Mouse (Mus musculus) lung, embryonic 16.5 days (tissue): ENCODE measurements at regions not wholly inside any gene's neighbourhood (a gene's known extent, or its start where the extent isn't known, plus 50 kb on each side); places are given as distances from the start of the nearest gene placed in this dataset.

Source experiments
- ATAC-seq: fragments of 200-750 bp; cut with Nextera tagmentation; 2 replicates; pipeline ENCODE4 v1.8.0; 2017; ENCODE audit warnings: low read depth, mild to moderate bottlenecking, moderate library complexity
- H3K27ac ChIP-seq: fragments of 300-500 bp; sonication (generic); 2 replicates; pipeline ENCODE4 v1.5.1; 2014; ENCODE audit warnings: mild to moderate bottlenecking, control low read depth, low read length
- H3K27me3 ChIP-seq: fragments of 300-500 bp; sonication (generic); 2 replicates; pipeline ENCODE4 v1.6.1; 2014; ENCODE audit warnings: low read depth, low read length, mixed read lengths; ENCODE audit not compliant: control insufficient read depth, insufficient read depth
- H3K36me3 ChIP-seq: fragments of 300-500 bp; sonication (generic); 2 replicates; pipeline ENCODE4 v1.6.1; 2014; ENCODE audit warnings: low read length; ENCODE audit not compliant: control insufficient read depth, insufficient read depth
- H3K4me1 ChIP-seq: fragments of 300-500 bp; sonication (generic); replicated peaks from 2 replicates; pipeline ENCODE4 v1.6.1; 2014; ENCODE audit warnings: low read length, mixed read lengths; ENCODE audit not compliant: control insufficient read depth, insufficient read depth
- H3K4me2 ChIP-seq: fragments of 300-500 bp; sonication (generic); 2 replicates; pipeline ENCODE4 v1.6.1; 2014; ENCODE audit warnings: low read depth, low read length, control low read depth
- H3K4me3 ChIP-seq: fragments of 300-500 bp; sonication (generic); 2 replicates; pipeline ENCODE4 v1.5.1; 2014; ENCODE audit warnings: mild to moderate bottlenecking, low read length, control low read depth
- H3K9ac ChIP-seq: fragments of 300-500 bp; sonication (generic); 2 replicates; pipeline ENCODE4 v1.6.1; 2014; ENCODE audit warnings: low read length, control low read depth
- H3K9me3 ChIP-seq: fragments of 300-500 bp; sonication (generic); 2 replicates; pipeline ENCODE4 v1.6.1; 2016; ENCODE audit warnings: low read length; ENCODE audit not compliant: control insufficient read depth
- WGBS: fragments of 180-500 bp; shearing (Covaris S2); extraction: QIAGEN DNeasy Blood & Tissue Kit; methylation state at CpG from one replicate; pipeline ENCODE4 v1.1.7; 2014; 5-methylcytosine and 5-hydroxymethylcytosine counted together

DNA sequence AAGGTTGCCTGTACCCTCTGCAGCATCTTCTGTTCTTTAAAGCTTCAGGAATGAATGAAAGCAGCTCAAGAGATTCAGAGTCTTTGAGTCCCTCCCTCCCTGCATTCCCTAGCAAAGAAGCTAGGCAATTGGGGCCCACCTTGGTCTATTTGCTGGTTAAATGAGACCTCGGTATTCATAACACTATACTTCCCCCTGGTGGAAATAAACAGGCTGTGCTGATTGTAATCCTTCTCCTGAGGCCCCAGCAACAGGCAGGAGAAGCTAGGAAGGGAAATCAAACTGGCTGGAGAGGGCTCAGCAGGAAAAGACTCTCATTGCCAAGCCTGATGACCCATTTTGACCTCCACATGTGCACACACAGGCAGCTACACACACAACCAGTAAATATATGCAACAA, 137.1 kb downstream of the Sh3bp4 start:
- no peaks in the 10 kb centered on the region for H3K36me3 ChIP-seq

DNA sequence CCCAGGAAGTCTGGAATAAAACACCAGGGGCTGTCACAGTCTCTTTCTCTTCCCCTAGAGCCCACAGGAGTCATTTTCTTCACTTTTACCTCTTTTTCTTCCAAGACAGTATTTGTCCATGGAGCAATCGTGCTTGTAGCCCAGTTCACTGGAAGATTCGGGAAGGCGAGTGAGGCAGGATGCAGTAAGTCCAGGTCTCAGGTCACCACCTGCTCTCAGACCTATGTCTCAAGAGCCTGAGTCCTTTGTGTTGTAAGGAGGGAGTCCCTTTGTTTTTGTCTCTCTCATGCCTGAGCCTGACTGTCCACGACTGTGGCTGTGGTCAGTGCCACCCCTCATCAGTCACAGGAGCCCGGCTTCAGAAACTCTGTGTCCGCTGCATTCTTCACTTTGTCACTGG, 140.9 kb downstream of the Sh3bp4 start:
- H3K4me3 ChIP-seq, result no peak overlapping the region

More for the DNA sequence above, 137.1 kb downstream of the Sh3bp4 start:
- H3K9me3 ChIP-seq, result no peaks in the 10 kb centered on the region
- ATAC-seq, result no peak
- no peaks in the 10 kb centered on the region for H3K4me1 ChIP-seq
- H3K4me2 ChIP-seq, result no peak overlapping the region
- H3K9ac ChIP-seq, result no peak overlapping the region
- no peak overlapping the region for H3K4me3 ChIP-seq
- no peak overlapping the region for H3K27ac ChIP-seq
- WGBS, result 0% methylated on average over 1 of the region's 1 CpGs
- no peaks in the 10 kb centered on the region for H3K27me3 ChIP-seq

DNA sequence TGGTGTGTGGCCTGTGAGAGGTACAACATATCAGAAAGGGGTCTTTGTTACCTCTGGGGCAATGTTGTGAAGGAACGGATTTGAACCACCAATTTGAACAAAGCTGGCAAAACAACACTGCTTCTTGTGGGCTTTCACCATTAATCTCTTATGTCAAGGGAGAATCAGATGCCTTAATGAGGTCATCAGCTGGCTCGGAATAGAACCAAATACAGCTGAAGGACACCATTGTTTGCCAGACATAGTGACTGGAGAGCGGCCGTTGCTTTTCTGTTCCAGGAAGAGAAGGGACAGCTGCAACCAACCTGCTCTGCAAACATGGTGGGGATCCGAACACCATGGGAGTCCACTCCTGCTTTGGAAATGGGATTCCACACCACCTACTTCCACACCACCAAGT, 158.2 kb downstream of the Sh3bp4 start:
- H3K36me3 ChIP-seq, result no peaks in the 10 kb centered on the region
- no peaks in the 10 kb centered on the region for H3K4me1 ChIP-seq
- H3K27me3 ChIP-seq, result no peaks in the 10 kb centered on the region
- no peak overlapping the region for H3K27ac ChIP-seq
- ATAC-seq, result no peak
- 61% methylated on average over 5 of the region's 5 CpGs for WGBS
- H3K4me3 ChIP-seq, result no peak overlapping the region
- H3K9me3 ChIP-seq, result no peaks in the 10 kb centered on the region
- no peak overlapping the region for H3K9ac ChIP-seq
- H3K4me2 ChIP-seq, result no peak overlapping the region

More for the DNA sequence above, 140.9 kb downstream of the Sh3bp4 start:
- no peaks in the 10 kb centered on the region for H3K36me3 ChIP-seq
- no peaks in the 10 kb centered on the region for H3K9me3 ChIP-seq
- H3K9ac ChIP-seq, result no peak overlapping the region
- 83% methylated on average over 6 of the region's 6 CpGs for WGBS
- no peak overlapping the region for H3K4me2 ChIP-seq
- no peak for ATAC-seq
- no peaks in the 10 kb centered on the region for H3K27me3 ChIP-seq
- no peaks in the 10 kb centered on the region for H3K4me1 ChIP-seq
- H3K27ac ChIP-seq, result no peak overlapping the region

DNA sequence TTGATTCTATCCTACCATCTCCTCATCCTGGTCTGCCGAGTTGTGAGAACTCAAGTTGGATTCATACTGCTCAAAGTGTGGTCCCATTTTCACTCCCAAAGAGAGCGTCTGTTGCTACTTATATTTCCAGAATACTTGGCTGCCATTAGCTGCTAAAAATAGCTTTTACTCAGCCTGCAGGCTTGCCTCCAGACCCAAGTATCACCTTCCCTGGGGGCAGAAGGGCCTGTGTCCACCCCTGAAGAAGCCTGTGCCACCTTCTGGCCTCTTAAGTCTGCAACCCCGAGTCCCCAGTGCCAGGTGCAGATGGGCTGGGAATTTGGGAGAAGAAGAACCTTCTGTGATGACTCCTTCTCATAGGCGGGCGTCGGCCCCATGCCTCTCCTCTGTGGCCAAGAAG, 161.5 kb downstream of the Sh3bp4 start:
- no peak for ATAC-seq
- Histone ChIP-seq H3K36me3 (no peaks in the 10 kb centered on the region), H3K9me3 (no peaks in the 10 kb centered on the region)

DNA sequence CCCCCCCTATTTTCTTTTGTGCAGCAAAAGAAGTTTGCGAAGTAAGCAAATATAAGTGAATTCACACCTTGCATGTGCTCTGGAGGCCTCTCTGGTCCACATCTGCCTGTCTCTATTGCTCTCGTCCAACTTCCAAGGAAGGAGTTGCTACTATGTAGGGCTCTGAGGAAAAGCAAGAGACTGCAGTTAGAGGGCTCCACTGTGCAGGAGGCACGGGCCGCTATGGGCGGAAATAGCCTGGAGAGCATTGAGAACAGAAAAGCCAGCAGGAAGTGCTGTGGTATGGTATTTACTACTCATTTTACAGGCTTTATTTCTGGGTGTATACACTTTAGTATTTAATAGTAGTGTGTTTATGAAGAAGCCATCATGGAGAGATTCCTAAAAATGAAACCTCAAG, 162.2 kb downstream of the Sh3bp4 start:
- Histone ChIP-seq H3K4me3 (no peak overlapping the region), H3K4me1 (peaks cover 7% of the 10 kb centered on the region; the same call in 1 of the 2 replicates), H3K27ac (no peak overlapping the region), H3K36me3 (no peaks in the 10 kb centered on the region), H3K27me3 (no peaks in the 10 kb centered on the region), H3K4me2 (no peak overlapping the region), H3K9me3 (no peaks in the 10 kb centered on the region), H3K9ac (no peak overlapping the region)
- 59% methylated on average over 5 of the region's 5 CpGs for WGBS
- no peak for ATAC-seq

More for the DNA sequence above, 161.5 kb downstream of the Sh3bp4 start:
- no peak overlapping the region for H3K27ac ChIP-seq
- no peak overlapping the region for H3K4me3 ChIP-seq
- no peak overlapping the region for H3K4me2 ChIP-seq
- no peaks in the 10 kb centered on the region for H3K27me3 ChIP-seq
- H3K9ac ChIP-seq, result no peak overlapping the region
- WGBS, result 83% methylated on average over 6 of the region's 6 CpGs
- H3K4me1 ChIP-seq, result peaks cover 7% of the 10 kb centered on the region; the same call in 1 of the 2 replicates

DNA sequence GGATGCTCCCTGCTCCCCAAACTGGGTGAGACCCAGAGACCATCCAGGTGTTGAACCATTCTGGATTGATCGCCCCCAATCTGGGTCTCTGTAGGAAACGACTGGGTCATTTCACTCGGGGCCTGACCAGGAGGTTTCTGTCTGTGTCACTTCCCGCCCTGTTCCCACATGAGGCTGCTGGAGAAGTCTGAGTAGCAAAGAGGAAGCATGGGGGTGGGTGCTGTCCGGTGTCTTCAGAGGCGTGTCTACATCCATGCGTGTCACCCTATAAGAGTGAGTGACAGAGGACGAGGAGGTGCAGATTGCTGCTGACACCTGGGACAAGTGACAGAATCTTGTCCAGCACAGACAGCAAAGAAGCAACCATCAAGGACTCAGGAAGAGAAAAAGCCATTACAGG, 164.7 kb downstream of the Sh3bp4 start:
- 23% methylated on average over 8 of the region's 8 CpGs for WGBS
- H3K9me3 ChIP-seq, result no peaks in the 10 kb centered on the region
- H3K4me3 ChIP-seq, result no peak overlapping the region
- no peak overlapping the region for H3K4me2 ChIP-seq
- no peaks in the 10 kb centered on the region for H3K27me3 ChIP-seq
- H3K4me1 ChIP-seq, result peaks cover 7% of the 10 kb centered on the region; the same call in 1 of the 2 replicates
- ATAC-seq, result peak; percentile 83
- no peaks in the 10 kb centered on the region for H3K36me3 ChIP-seq
- no peak overlapping the region for H3K9ac ChIP-seq
- H3K27ac ChIP-seq, result no peak overlapping the region

DNA sequence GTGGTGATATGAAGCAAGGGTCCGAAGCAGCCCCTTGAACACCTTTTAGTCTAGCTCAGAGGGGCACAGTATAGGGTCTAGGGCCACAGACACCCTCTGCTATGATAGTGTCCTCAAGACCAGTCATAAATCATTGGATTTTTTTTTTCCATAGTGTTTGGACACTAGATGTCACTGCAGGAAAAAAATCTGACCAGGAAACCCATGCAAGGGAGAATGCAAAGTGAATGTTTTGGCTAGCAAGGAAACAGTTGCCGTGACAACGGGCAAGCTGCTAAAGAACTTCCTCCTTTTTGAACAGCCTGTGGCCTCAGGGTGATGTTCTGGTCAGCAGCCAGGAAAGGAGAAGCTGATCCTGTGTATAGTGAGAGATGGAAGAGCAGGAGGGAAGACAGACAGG, 165.1 kb downstream of the Sh3bp4 start:
- 27% methylated on average over 3 of the region's 3 CpGs for WGBS
- ATAC-seq, result peak; percentile 68
- no peak overlapping the region for H3K4me2 ChIP-seq

DNA sequence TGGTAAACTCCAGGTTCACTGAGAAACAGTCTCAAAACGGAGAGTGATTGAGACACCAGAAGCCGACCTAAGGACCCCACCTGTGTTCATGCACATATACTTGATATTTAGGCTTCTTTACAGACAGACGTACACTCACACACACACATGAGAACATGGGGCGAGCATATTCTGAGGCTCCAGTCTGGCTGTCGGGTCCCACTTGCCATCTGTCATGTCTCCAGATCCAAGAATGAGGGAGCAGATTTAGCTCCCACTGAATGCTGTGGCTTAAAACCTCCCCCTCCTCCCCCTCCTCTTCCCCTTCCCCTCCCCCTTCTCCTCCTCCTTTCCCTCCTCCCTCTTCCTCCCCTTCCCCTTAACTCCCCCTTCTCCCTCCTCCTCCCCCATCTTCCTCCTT, 167.5 kb downstream of the Sh3bp4 start:
- Histone ChIP-seq H3K4me1 (peaks cover 7% of the 10 kb centered on the region; the same call in 1 of the 2 replicates), H3K9ac (no peak overlapping the region), H3K9me3 (no peaks in the 10 kb centered on the region), H3K27me3 (no peaks in the 10 kb centered on the region), H3K27ac (no peak overlapping the region), H3K36me3 (no peaks in the 10 kb centered on the region), H3K4me3 (no peak overlapping the region), H3K4me2 (no peak overlapping the region)
- no peak for ATAC-seq
- 64% methylated on average over 5 of the region's 5 CpGs for WGBS

More for the DNA sequence above, 165.1 kb downstream of the Sh3bp4 start:
- no peaks in the 10 kb centered on the region for H3K27me3 ChIP-seq
- H3K4me1 ChIP-seq, result peaks cover 7% of the 10 kb centered on the region; the same call in 1 of the 2 replicates
- H3K9me3 ChIP-seq, result no peaks in the 10 kb centered on the region
- no peak overlapping the region for H3K27ac ChIP-seq
- no peak overlapping the region for H3K4me3 ChIP-seq
- no peaks in the 10 kb centered on the region for H3K36me3 ChIP-seq
- no peak overlapping the region for H3K9ac ChIP-seq

DNA sequence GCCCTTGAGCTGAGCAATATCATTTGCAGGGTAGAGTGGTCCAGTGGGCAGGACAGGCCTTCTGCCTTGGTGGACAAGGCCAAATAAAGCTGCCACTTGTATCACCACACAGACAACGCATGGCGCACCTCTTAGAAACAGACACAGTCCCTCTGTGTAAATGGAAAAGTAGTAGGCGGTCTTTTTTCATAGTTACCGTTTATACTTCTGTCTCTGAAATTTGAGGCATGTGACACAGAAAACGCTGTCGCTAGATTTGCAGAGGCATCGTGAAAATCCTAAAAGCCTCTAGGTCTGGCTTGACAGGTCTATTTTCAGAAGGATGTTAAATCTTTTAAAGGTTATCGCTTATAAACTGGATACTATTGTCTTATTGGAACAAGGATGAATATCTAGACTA, 174.4 kb downstream of the Sh3bp4 start:
- no peaks in the 10 kb centered on the region for H3K36me3 ChIP-seq
- no peaks in the 10 kb centered on the region for H3K27me3 ChIP-seq
- no peak overlapping the region for H3K27ac ChIP-seq
- no peak overlapping the region for H3K9ac ChIP-seq
- no peak overlapping the region for H3K4me2 ChIP-seq
- ATAC-seq, result no peak
- peaks cover 4% of the 10 kb centered on the region; the same call in 1 of the 2 replicates for H3K9me3 ChIP-seq
- no peak overlapping the region for H3K4me3 ChIP-seq
- WGBS, result 69% methylated on average over 8 of the region's 8 CpGs
- H3K4me1 ChIP-seq, result no peaks in the 10 kb centered on the region; the same call in 1 of the 2 replicates
